Mouse (Mus musculus): ENCODE measurements around the gene Zfp964.
"Not testable (repeated sequence)": the region's sequence is repeated elsewhere in the genome, so short reads cannot be mapped to it uniquely, and the experiment has no call there.

Gene Zfp964

DNA sequence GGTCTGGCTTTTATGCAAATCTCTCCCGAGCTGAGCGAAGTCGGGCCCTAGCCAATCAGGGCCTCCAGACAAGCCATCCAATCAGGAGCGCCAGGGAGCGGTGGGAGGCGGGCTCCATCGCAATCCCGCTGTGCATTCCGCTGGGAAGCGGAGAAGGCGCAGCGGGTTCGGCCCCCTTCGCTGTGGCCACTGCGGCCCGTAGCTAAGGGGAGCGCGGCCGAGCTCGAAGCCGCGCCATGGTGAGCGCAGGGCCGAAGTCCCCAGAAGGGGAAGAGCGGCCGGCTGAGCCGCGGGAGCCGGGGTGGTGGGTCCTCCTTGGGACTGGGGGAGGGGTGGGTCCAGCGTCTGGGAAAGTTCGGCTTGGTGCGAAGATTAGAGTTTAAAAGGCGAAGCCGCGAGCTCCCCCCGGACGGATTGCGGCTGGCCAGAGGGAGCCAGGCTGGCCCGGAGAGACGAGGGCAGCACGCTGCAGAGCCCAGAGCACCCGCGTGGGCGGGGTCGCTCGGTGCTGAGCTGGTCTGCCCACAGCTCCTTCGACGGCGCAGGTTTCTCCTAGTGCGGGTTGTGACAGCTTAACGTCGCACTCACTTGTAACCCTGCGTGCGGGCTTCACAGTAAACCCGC, at the start of gene Zfp964:
Gene Zfp964, plus strand, starts transcription at position 122 of the 624 bp plus-strand sequence.
- peak; percentile 93 to 97 for DNase-seq

DNA sequence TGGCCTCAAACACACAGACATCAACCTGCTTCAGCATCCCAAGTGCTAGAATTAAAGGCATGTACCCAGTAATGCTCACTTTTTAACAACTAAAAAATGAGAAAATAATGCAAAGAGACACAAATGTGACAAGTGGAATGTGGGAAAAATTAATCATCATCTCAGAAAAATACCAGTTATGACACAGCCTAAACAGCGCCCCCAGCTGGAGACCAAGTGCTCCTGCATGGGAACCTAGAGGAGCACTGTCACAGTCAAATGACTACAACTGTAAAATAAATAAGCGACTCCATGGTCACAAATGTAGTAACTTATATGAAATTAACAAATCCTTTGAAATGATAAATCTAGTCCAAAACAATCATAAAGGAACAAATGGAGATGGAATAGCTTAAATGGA, 39.6 kb upstream of the Zfp964 start:
- no peak for DNase-seq

- no peak for DNase-seq
Measured at GRCm38 (mm10) chr8:69618078-69618477, 36.2 kb upstream of the Zfp964 start.

GRCm38 (mm10) chr8:69625095-69625789, 29.0 kb upstream of the Zfp964 start, which contains the start of gene Zfp868:
TSS of gene Zfp868 (minus strand) at chr8:69625548.
- peak; percentile 98 to 99 for DNase-seq

DNA sequence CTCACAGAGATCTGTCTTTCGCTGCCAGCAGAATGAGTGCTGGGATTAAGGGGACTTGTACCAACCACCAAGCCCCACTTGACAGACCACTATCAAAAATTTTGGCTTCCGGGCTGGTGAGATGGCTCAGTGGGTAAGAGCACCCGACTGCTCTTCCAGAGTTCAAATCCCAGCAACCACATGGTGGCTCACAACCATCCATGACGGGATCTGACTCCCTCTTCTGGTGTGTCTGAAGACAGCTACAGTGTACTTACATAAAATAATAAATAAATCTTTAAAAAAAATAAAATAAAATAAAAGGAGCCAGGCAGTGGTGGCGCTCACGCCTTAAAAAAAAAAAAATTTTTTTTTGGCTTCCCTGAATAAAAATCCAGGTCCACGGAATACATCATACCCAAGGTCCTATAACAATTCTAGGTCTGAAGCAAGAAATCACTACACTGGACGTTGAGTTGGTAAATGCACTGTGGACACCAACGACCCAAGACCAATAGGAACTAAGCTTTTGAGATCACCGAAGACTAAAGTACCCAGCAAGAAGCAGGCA, 396 bp upstream of the Zfp964 start:
- no peak for DNase-seq

- DNase-seq: no peak
Measured at GRCm38 (mm10) chr8:69661294-69661693, 7.0 kb downstream of the Zfp964 start.

DNA sequence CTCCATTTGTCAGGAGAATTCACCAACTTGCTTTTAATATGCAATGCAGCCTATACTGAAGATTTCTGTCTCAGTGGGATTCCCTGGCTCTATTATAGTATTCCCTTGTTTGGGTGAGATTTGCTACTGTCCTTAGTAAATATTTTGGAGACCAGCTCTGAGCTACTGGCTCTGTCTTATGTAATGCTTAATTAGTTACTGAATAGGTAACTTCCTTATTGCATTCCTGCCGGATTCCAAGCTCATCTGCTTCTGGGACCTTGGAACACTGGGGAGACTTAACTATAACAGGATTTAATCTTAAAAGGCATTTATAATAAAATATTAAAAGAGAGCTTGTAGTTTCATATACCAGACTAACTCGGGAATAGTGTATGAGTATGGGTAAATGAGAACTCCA, 10.8 kb downstream of the Zfp964 start:
- not testable (repeated sequence) for DNase-seq

GRCm38 (mm10) chr8:69701810-69702209, 47.5 kb downstream of the Zfp964 start:
- no peak for DNase-seq

DNA sequence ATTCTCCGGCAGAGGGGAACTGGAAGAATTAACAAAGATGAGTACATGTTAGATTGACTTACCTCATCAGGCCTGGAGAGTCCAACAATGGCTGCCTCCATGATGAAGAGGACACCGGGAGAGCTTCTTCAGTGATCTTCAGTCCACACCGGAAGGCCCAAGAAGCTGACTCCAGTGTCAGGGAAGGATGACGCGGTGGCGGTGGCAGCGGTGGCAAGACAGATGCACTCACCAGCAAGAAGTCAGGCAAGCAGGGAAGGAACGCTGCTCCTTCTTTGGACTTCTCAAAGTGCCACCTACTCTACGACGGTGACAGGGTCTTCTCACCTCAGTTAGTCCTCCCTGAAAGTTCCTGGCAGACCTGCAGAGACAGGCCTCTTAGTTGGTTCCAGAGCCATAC, 56.3 kb downstream of the Zfp964 start, which contains the start of gene Zfp869:
Gene Zfp869, minus strand, starts transcription at position 101 of the 400 bp plus-strand sequence.
- not testable (repeated sequence) for DNase-seq

DNA sequence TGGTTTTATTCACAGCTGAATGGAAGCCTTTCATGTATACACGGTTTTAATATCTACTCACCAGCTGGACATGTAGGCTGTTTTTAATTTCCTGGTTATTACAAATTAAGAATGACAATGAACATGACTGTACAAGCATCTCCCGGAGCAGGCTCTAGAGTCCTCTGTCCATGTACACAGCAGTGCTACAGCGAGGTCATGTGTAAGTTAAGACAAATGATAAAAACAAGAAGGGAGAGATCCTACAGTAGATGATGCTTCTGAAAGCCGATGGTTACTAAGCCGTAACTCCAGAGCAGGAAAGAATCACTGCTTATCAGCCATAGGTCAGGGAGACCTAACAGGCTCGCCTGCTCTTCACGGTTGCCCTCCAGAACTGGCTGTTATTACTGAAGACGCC, 59.2 kb downstream of the Zfp964 start:
- DNase-seq: no peak

GRCm38 (mm10) chr8:69715366-69715765, 61.1 kb downstream of the Zfp964 start:
- no peak for DNase-seq
